Mouse (Mus musculus): ENCODE results near the gene Sox5. TPM values are rescaled to one million over a fixed set of nuclear protein-coding genes. Genes with fewer than 3 reads are reported as not detected.

Sox5 gene
- polyA plus RNA-seq, 1 experiment from 2014 or later = 49.3 TPM

GRCm38 (mm10) chr6:143960081-143960480, 821.7 kb downstream of the Sox5 start:
- Histone ChIP-seq H3K27ac (no peak overlapping the region), H3K36me3 (replicated peaks) (no peaks in the 10 kb centered on the region), H3K9ac (no peak overlapping the region), H3K4me2 (no peak overlapping the region), H3K4me3 (no peak overlapping the region), H3K27me3 (replicated peaks) (no peaks in the 10 kb centered on the region), H3K9me3 (no peaks in the 10 kb centered on the region), H3K4me1 (no peaks in the 10 kb centered on the region)
- no peak for ATAC-seq (replicated peaks)
- WGBS = 91% methylated on average over 8 of the region's 8 CpGs

GRCm38 (mm10) chr6:143958372-143958771, 823.4 kb downstream of the Sox5 start:
- Histone ChIP-seq H3K9me3 (no peaks in the 10 kb centered on the region), H3K27me3 (replicated peaks) (no peaks in the 10 kb centered on the region), H3K4me3 (no peak overlapping the region), H3K36me3 (replicated peaks) (no peaks in the 10 kb centered on the region), H3K27ac (no peak overlapping the region), H3K9ac (no peak overlapping the region), H3K4me2 (no peak overlapping the region), H3K4me1 (no peaks in the 10 kb centered on the region)
- no peak for ATAC-seq (replicated peaks)
- WGBS = 80% methylated on average over 7 of the region's 7 CpGs

- H3K4me3 ChIP-seq = no peak overlapping the region
- 91% methylated on average over 5 of the region's 5 CpGs for WGBS
- no peak for ATAC-seq (replicated peaks)
- no peaks in the 10 kb centered on the region for H3K9me3 ChIP-seq
- no peaks in the 10 kb centered on the region for H3K36me3 ChIP-seq (replicated peaks)
- no peaks in the 10 kb centered on the region for H3K27me3 ChIP-seq (replicated peaks)
- H3K4me2 ChIP-seq = no peak overlapping the region
- H3K9ac ChIP-seq = no peak overlapping the region
- no peak overlapping the region for H3K27ac ChIP-seq
- no peaks in the 10 kb centered on the region for H3K4me1 ChIP-seq
Measured at GRCm38 (mm10) chr6:143957063-143957462, 824.7 kb downstream of the Sox5 start.

DNA sequence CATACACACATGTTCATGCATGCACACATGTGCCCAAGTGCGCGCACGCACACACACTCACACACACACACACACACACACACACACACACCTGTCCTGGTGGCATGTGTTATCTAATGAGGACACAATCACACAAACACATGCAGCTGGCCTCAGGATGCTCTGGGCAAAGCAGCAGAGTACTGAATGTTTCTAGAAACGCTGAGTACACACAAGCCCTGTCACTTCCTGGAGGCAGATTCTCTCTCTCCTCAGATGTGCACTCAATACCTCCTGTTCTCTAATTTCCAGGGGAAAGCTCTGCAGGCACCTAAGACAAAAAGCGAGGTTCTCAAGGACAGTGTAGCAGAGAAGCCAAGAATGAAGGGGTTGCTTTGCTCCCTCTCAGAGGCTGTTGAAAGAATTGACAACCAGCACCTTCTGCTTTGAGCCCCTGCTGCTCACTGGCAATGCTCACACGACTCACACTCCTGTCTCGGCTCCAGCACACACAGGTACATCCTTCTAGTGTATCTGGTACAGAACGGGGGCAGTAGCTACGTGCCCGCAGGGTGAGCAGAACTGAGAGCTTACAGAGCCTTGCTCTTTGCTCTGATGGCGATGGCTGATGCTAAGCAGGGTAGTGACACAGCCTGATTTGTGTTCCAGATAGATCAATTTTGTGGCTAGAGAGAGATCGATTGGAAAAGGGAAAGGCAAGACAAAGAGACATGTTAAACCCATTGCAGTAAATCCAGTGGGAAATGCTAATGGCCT, 833.0 kb downstream of the Sox5 start:
- Histone ChIP-seq H3K27me3 (replicated peaks) (no peaks in the 10 kb centered on the region), H3K36me3 (replicated peaks) (no peaks in the 10 kb centered on the region), H3K4me2 (no peak overlapping the region), H3K4me1 (0 out of 2 replicates have a peak, but pooled peaks cover 7% of the 10 kb centered on the region), H3K9me3 (no peaks in the 10 kb centered on the region), H3K4me3 (no peak overlapping the region), H3K27ac (peak overlapping the region; percentile 56; the same call in 1 of the 2 replicates), H3K9ac (no peak overlapping the region)
- ATAC-seq (replicated peaks) = peak; percentile 33; the same call in 1 of the 2 replicates
- WGBS = 65% methylated on average over 12 of the region's 12 CpGs

- ATAC-seq (replicated peaks) = no peak
- 80% methylated on average over 4 of the region's 4 CpGs for WGBS
- H3K9me3 ChIP-seq = no peaks in the 10 kb centered on the region
Measured at GRCm38 (mm10) chr6:143948071-143948470, 833.7 kb downstream of the Sox5 start.

GRCm38 (mm10) chr6:143943126-143943525, 838.7 kb downstream of the Sox5 start:
- Histone ChIP-seq H3K9ac (no peak overlapping the region), H3K27ac (no peak overlapping the region), H3K4me2 (no peak overlapping the region), H3K4me1 (0 out of 2 replicates have a peak, but pooled peaks cover 3% of the 10 kb centered on the region), H3K4me3 (no peak overlapping the region), H3K27me3 (replicated peaks) (no peaks in the 10 kb centered on the region), H3K36me3 (replicated peaks) (no peaks in the 10 kb centered on the region), H3K9me3 (no peaks in the 10 kb centered on the region)
- no peak for ATAC-seq (replicated peaks)
- WGBS = 84% methylated on average over 5 of the region's 5 CpGs

More at GRCm38 (mm10) chr6:143948071-143948470, 833.7 kb downstream of the Sox5 start:
- Histone ChIP-seq H3K4me2 (no peak overlapping the region), H3K36me3 (replicated peaks) (no peaks in the 10 kb centered on the region), H3K9ac (no peak overlapping the region), H3K27me3 (replicated peaks) (no peaks in the 10 kb centered on the region), H3K4me3 (no peak overlapping the region), H3K27ac (no peak overlapping the region), H3K4me1 (0 out of 2 replicates have a peak, but pooled peaks cover 7% of the 10 kb centered on the region)

DNA sequence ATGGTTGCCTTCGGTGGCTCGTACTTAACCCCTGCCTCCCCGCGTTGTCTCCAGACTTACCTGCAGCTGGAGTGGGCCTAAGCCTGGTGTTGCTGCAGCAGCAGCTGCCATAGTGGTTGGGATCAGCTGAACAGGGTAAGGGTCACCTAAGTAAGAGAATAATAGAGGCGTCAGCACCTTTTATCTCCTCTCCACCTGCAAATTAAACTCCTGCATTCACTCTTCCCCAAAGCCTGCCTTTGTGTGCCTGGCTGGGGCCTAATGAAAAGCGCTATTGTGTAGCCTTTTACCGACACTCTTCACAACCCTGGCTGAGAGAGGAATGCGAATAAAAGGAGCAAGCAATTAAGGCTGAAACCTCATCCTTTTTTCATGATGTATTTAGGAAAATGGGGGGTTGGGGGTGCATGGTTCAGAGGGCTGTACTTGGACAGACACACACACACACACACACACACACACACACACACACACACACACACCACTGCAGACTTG, 840.4 kb downstream of the Sox5 start:
- Histone ChIP-seq H3K9me3 (no peaks in the 10 kb centered on the region), H3K4me3 (no peak overlapping the region), H3K9ac (no peak overlapping the region), H3K4me1 (0 out of 2 replicates have a peak, but pooled peaks cover 3% of the 10 kb centered on the region), H3K4me2 (no peak overlapping the region), H3K27ac (no peak overlapping the region), H3K27me3 (replicated peaks) (no peaks in the 10 kb centered on the region), H3K36me3 (replicated peaks) (no peaks in the 10 kb centered on the region)
- 7% methylated on average over 8 of the region's 8 CpGs for WGBS
- peak; percentile 60; the same call in 1 of the 2 replicates for ATAC-seq (replicated peaks)

- H3K9ac ChIP-seq = no peak overlapping the region
- H3K4me3 ChIP-seq = no peak overlapping the region
- H3K36me3 ChIP-seq (replicated peaks) = no peaks in the 10 kb centered on the region
- H3K9me3 ChIP-seq = no peaks in the 10 kb centered on the region
- no peaks in the 10 kb centered on the region for H3K27me3 ChIP-seq (replicated peaks)
- 0 out of 2 replicates have a peak, but pooled peaks cover 3% of the 10 kb centered on the region for H3K4me1 ChIP-seq
- WGBS = 84% methylated on average over 6 of the region's 6 CpGs
- no peak overlapping the region for H3K4me2 ChIP-seq
- no peak overlapping the region for H3K27ac ChIP-seq
- ATAC-seq (replicated peaks) = no peak
Measured at GRCm38 (mm10) chr6:143923146-143923545, 858.6 kb downstream of the Sox5 start.

GRCm38 (mm10) chr6:143918405-143918947, 863.3 kb downstream of the Sox5 start:
- WGBS = 68% methylated on average over 16 of the region's 16 CpGs
- no peak overlapping the region for H3K9ac ChIP-seq
- H3K27ac ChIP-seq = no peak overlapping the region
- H3K27me3 ChIP-seq (replicated peaks) = no peaks in the 10 kb centered on the region
- H3K9me3 ChIP-seq = no peaks in the 10 kb centered on the region
- no peak overlapping the region for H3K4me2 ChIP-seq
- ATAC-seq (replicated peaks) = no peak
- 0 out of 2 replicates have a peak, but pooled peaks cover 3% of the 10 kb centered on the region for H3K4me1 ChIP-seq
- H3K4me3 ChIP-seq = no peak overlapping the region
- no peaks in the 10 kb centered on the region for H3K36me3 ChIP-seq (replicated peaks)

DNA sequence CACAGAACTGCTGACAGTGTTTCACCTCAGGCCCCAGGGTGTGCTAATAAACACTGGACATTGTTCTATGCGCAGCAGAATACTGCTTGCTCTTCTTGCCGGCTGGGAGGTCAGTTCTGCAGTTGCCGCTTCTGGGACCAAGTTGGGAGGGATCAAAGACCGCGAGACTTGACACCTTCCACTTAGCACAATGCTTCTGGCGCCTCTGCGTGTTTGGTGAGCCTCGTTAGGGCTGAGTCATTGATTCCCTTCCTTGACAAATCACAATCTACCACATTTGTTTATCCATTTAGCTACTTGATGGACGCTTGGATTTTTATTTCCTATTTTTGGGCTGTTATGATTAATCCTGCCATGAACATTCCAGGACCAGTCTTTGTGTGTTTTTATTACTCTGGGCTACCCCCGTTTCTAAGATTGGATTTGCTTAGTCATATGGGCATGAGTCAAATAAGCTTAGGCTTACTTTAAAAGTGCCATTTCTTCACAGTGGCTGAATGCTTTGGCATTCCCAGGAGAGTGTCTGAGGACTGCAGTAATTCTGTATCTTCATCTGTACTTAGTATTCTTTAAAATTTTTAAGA, 865.5 kb downstream of the Sox5 start:
- WGBS = 77% methylated on average over 10 of the region's 10 CpGs

GRCm38 (mm10) chr6:143915686-143916085, 866.1 kb downstream of the Sox5 start:
- H3K27me3 ChIP-seq (replicated peaks) = no peaks in the 10 kb centered on the region
- 0 out of 2 replicates have a peak, but pooled peaks cover 3% of the 10 kb centered on the region for H3K4me1 ChIP-seq
- 91% methylated on average over 3 of the region's 3 CpGs for WGBS
- H3K27ac ChIP-seq = no peak overlapping the region
- no peak overlapping the region for H3K4me2 ChIP-seq
- H3K4me3 ChIP-seq = no peak overlapping the region
- H3K36me3 ChIP-seq (replicated peaks) = no peaks in the 10 kb centered on the region
- H3K9ac ChIP-seq = no peak overlapping the region
- ATAC-seq (replicated peaks) = no peak
- H3K9me3 ChIP-seq = no peaks in the 10 kb centered on the region

More for the DNA sequence above, 865.5 kb downstream of the Sox5 start:
- no peaks in the 10 kb centered on the region for H3K9me3 ChIP-seq
- H3K36me3 ChIP-seq (replicated peaks) = no peaks in the 10 kb centered on the region
- 0 out of 2 replicates have a peak, but pooled peaks cover 3% of the 10 kb centered on the region for H3K4me1 ChIP-seq
- H3K27ac ChIP-seq = no peak overlapping the region
- H3K27me3 ChIP-seq (replicated peaks) = no peaks in the 10 kb centered on the region
- no peak overlapping the region for H3K4me3 ChIP-seq
- ATAC-seq (replicated peaks) = no peak
- no peak overlapping the region for H3K4me2 ChIP-seq
- H3K9ac ChIP-seq = no peak overlapping the region

DNA sequence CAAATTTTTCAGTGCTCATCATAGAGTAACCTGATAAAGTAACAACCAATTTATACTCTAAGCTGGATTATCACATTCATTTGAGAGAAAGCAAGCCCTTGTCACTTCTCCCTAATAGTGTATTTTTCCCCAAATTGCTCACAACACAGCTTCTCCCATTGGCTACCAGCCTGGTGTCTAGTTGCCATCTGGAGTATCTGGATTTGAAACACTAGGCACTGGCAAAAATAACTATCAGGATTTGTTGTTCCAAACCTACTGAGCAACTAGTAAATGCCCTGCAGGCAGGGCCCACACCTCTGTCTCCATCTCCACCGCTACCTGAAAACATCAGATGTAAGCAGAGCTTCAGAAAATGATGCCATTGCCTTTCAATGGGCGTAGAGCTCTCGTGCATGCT, 869.5 kb downstream of the Sox5 start:
- no peaks in the 10 kb centered on the region for H3K9me3 ChIP-seq
- H3K4me2 ChIP-seq = no peak overlapping the region
- no peak for ATAC-seq (replicated peaks)
- no peaks in the 10 kb centered on the region for H3K36me3 ChIP-seq (replicated peaks)
- H3K4me1 ChIP-seq = no peaks in the 10 kb centered on the region
- 90% methylated on average over 3 of the region's 3 CpGs for WGBS
- H3K27me3 ChIP-seq (replicated peaks) = no peaks in the 10 kb centered on the region
- no peak overlapping the region for H3K4me3 ChIP-seq
- no peak overlapping the region for H3K27ac ChIP-seq
- no peak overlapping the region for H3K9ac ChIP-seq
